Mouse (Mus musculus) lung, postnatal 0 days (tissue): ENCODE measurements at regions not wholly inside any gene's neighbourhood (a gene's known extent, or its start where the extent isn't known, plus 50 kb on each side); places are given as distances from the start of the nearest gene placed in this dataset.

ENCODE experiments used
- CTCF ChIP-seq: IDR thresholded peaks from 2 replicates; pipeline ENCODE4 v1.5.1; 2016; ENCODE audit warnings: antibody characterized with exemption, mild to moderate bottlenecking
- EP300 ChIP-seq: IDR thresholded peaks from 2 replicates; pipeline ENCODE4 v1.6.1; 2016; ENCODE audit warnings: antibody characterized with exemption, mild to moderate bottlenecking, control low read depth

GRCm38 (mm10) chr5:148803772-148804171 lies 125.3 kb downstream of the Katnal1 start:
- no peak for TF ChIP-seq CTCF
- TF ChIP-seq EP300: no peak
